Mouse (Mus musculus) thymus, postnatal 0 days (tissue): ENCODE data around the gene Nupl2. TPM values are rescaled to one million over a fixed set of nuclear protein-coding genes. Genes with fewer than 3 reads are reported as not detected.

Experiments used
- DNase-seq: peaks from one replicate; pipeline ENCODE4 v3.0.0-alpha.2; 2015; ENCODE audit warnings: low spot score
- polyA plus RNA-seq: library from polyadenylated mRNA; unstranded; fragments of >200 nt; fragmentation: Nextera tagmentation; extraction: Ambion mirVana; gene quantifications from 2 replicates; pipeline ENCODE4 v1.2.1, GENCODE M21; 2015

Gene Nupl2
- polyA plus RNA-seq, 1 experiment from 2014 or later: 12.9 TPM

GRCm38 (mm10) chr5:24208505-24208904 lies 43.7 kb downstream of the Nupl2 start:
- DNase-seq: no peak

- no peak for DNase-seq
Observed at GRCm38 (mm10) chr5:24213861-24214546, 49.2 kb downstream of the Nupl2 start.

- DNase-seq: no peak
Observed at GRCm38 (mm10) chr5:24214547-24214878, 49.8 kb downstream of the Nupl2 start.

- DNase-seq: no peak
Observed at GRCm38 (mm10) chr5:24214900-24215299, 50.1 kb downstream of the Nupl2 start.

Other genes starting within 250 kb of the Nupl2 start
- gene Fam126a, start 134.3 kb upstream of the Nupl2 start, polyA plus RNA-seq: 8.0 and 8.1 TPM in 2 replicates
- gene Klhl7, start 64.4 kb upstream of the Nupl2 start, polyA plus RNA-seq: 19.2 and 19.7 TPM in 2 replicates
- 5.3 and 7.2 TPM in 2 replicates for gene Kcnh2, start 186.6 kb downstream of the Nupl2 start, polyA plus RNA-seq
- 1.5 and 1.7 TPM in 2 replicates for gene Nos3, start 199.8 kb downstream of the Nupl2 start, polyA plus RNA-seq
- gene Atg9b, start 227.2 kb downstream of the Nupl2 start, polyA plus RNA-seq: 2.0 and 3.0 TPM in 2 replicates
- 32.6 and 33.9 TPM in 2 replicates for gene Abcb8, start 228.7 kb downstream of the Nupl2 start, polyA plus RNA-seq
- 0.34 and 0.54 TPM in 2 replicates for gene Asic3, start 248.4 kb downstream of the Nupl2 start, polyA plus RNA-seq